Mouse (Mus musculus): ENCODE measurements at regions not wholly inside any gene's neighbourhood (a gene's known extent, or its start where the extent isn't known, plus 50 kb on each side); places are given as distances from the start of the nearest gene placed in this dataset.

DNA sequence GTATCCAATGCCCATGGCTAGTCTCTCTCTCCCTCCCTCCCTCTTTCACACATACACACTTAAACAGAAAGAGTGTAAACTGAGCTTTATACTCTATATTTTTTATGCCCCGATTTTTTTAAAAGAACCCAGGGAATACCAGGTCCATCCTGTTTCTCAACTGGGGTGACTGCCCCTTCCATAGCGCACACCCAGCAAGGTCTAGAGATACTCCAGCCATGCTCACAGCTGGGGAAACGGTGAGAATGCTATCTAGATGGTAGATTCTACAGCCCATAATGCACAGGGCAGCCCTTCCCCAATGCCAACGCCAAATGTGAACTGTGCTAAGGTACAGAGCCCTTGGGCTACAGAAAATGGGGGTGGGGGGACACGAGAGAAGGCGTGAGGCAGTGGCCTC, 51.2 kb upstream of the Tln2 start:
- no peak for DNase-seq (ENCODE audit: low read depth, low spot score)

GRCm38 (mm10) chr9:67611676-67612075, 52.2 kb upstream of the Tln2 start:
- no peak for DNase-seq (ENCODE audit: low read depth, low spot score)

DNA sequence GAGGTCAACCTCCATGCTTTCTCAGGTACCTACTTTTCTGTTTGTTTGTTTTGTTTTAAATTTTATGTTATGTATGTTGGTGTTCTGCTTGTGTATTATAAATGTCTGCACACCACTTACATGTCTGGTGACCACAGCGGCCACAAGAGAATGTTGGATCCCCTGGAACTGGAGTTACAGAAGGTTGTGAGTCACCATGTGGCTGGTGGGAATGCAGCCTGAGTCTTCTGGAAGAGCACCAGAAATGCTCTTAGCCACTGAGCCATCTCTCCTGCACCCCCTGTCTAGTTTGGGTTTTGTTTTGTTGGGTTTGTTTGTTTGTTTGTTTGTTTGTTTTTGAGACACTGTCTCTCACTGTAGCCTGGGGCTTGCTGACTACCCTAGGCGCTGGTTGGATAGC, 52.6 kb upstream of the Tln2 start:
- no peak for DNase-seq (ENCODE audit: low read depth, low spot score)

GRCm38 (mm10) chr9:67614068-67614727, 54.7 kb upstream of the Tln2 start:
- no peak for DNase-seq (ENCODE audit: low read depth, low spot score)

- DNase-seq (ENCODE audit: low read depth, low spot score) = no peak
Observed at GRCm38 (mm10) chr9:67616207-67616606, 56.7 kb upstream of the Tln2 start.

DNA sequence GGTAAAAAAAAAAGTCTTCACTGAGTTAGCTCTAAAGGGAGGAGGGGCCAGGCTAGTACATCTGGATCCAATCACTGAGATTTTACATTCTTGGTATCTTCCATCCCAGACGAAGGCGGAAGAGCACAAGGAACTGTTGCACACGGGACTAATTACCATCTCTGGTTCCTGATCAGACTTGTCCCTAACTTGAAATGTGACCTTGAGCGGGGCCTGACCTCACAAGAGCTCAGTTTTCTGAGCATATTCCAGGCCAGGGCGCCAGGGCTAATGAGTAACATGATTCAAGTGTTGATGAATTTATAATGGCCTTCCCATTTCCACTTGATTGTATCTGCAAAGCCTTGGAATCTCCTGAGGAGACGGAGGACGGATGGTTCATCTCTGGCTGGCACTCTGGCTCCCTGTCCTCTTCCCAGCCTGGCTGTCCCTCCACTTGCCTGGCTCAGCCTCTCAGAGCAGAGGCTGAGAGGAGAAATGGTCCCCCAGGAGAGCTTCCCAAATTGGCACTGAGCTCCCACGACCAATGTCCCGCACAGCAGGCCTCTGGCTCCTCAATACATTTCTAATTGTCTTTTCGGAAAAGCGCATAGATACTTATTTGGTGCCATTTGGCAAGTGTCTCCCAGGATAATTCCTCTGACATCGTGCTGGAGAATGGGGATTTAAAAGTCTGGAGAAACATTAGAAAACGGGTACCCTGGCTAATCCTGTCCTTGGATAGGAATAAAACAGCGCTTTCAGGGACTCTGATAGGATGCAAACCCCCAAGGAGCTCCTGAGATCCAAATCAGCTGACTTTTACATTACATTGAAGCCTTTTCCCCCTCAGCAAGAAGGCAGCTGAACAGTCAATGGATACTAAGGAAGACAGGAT, 58.1 kb upstream of the Tln2 start:
- peak; percentile 36 for DNase-seq (ENCODE audit: low read depth, low spot score)

GRCm38 (mm10) chr9:67620945-67621344, 61.4 kb upstream of the Tln2 start:
- DNase-seq (ENCODE audit: low read depth, low spot score) = no peak

DNA sequence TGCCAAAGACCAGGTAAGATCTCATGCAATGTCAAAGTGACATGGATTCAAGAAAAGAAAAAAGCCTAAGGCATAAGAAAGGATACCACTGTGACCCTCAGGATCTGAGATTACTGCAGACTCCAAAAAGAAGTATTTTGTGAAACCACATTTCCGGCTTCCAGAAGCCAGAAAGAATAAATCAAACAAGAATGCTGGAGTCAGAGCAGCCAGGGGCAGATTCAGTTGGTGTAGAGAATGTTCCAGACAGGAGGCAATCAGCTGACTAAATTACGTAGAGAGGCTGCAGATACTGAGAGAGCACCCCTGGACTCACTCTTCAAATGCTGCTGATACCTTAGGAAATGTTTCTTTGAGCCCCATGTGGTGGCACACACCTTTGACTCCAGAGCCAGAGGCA, 67.7 kb upstream of the Tln2 start:
- DNase-seq (ENCODE audit: low read depth, low spot score) = no peak

DNA sequence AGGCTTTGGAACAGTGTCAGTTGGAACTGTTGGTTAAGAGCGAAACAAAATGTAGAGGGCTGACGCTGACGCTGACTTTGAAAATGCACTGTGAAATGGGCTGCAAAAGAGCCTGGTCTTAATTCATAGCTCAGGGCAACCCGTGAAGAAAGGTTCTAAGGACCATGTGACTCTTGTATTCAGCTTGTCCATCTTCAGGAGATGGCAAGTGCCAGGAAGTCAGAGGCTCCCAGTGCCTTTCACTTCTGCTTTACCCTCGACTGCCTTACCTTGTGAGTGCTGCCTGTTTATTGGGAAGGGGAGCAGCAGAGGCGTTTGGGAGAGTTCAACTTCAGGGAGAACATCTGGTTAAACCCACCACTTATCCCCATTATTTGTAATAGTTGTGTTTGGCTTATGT, 70.1 kb upstream of the Tln2 start:
- DNase-seq (ENCODE audit: low read depth, low spot score) = no peak

DNA sequence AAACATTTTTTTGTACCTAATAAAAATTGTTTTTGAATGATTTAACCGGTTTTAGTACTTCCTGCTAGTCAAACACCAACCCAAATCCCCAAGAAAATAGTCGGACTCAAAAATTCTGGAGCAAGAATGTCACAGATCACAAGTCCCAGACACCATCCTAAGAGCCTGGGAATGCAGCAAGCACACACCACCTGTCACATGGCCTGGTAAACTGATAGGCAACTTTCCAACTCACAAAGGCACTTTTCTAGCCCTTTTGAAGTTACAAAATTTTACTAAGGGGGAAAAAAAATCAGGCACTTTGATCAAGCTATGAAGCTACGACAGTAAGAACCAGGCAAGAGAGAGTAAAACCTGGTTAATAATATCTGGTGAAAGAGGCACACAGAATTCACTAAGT, 70.7 kb upstream of the Tln2 start:
- no peak for DNase-seq (ENCODE audit: low read depth, low spot score)

GRCm38 (mm10) chr9:67631741-67632243, 72.3 kb upstream of the Tln2 start:
- DNase-seq (ENCODE audit: low read depth, low spot score) = peak; percentile 6

- DNase-seq (ENCODE audit: low read depth, low spot score) = peak; percentile 60
Observed at GRCm38 (mm10) chr9:67632521-67633025, 73.1 kb upstream of the Tln2 start.

DNA sequence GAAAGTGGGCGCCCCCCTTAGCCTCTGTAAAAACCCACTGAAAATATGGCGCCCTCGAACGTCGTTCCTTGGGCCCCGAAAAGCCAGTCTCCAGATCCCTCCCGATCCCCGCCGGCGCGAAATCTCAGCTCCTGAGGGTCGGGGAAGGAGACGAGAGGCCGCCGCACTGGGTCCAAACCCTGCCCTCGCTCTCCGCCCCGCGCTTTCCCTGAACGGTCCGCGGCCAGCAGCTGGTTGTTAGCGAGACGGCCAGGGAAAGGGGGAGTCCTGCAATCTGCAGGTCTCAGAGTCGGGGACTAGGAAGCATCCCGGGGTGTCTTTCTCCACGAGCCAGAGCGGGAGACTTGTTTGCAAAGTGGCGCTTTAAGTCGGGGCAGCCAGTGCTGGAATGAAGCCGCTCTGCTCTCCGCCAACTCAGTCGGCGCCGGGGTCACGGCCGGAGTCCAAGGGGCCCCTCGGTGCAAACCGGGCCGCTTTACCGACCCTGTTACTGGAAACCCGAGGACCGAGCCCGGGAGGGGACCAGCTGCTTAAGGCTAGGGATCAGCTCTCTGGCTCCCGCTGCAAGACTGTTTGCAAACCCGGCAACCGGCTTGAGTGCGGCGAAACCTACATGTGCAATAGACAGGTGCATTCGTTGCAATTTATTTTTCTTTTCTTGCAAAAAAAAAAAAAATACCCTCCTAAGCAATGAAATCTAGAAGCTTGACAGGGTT, 73.7 kb upstream of the Tln2 start:
- DNase-seq (ENCODE audit: low read depth, low spot score) = peak; percentile 40

- peak; percentile 91 for DNase-seq (ENCODE audit: low read depth, low spot score)
Observed at GRCm38 (mm10) chr9:67633761-67634441, 74.4 kb upstream of the Tln2 start.

- DNase-seq (ENCODE audit: low read depth, low spot score) = peak; percentile 53
Observed at GRCm38 (mm10) chr9:67646820-67647219, 87.3 kb upstream of the Tln2 start.

DNA sequence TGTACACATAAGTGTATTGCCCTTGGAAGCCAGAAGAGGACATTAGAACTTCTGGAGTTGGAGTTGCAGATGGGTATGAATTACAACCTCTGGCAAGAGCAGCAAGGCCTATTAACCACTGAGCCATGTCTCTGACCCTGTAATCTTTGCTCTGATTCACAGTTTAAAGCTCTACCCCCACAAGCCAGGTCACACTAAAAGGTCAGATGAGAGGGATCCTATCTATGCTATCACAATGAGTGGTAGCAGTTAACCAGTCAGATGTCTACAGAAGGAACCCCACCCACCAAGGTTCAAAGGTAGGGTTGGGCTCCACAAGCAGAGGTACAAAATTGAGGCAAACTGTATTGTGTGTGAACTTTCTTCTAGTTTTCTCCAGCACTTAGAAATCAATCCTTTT, 94.5 kb upstream of the C2cd4b start:
- DNase-seq (ENCODE audit: low read depth, low spot score) = no peak

GRCm38 (mm10) chr9:67670261-67671020, 88.8 kb upstream of the C2cd4b start:
- DNase-seq (ENCODE audit: low read depth, low spot score) = peak; percentile 34

DNA sequence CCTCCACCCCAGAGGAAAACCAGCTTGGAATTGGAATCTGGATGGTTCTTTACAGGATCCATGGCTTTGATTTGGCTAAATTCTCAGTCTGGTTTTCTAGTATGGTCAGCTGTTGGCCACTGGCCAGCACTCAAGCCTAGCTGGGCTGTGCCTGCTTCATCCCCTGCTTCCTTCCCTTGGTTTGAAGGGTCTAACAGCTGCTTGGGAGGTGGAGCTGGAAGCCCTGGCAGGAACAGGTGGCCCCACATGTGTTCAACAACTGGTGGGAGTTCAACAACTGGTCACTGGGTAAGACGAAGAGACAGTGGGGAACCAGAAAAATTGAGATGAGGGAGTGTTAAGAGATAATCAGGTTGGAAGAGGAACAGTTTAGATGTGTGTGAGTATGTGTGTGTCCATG, 82.3 kb upstream of the C2cd4b start:
- no peak for DNase-seq (ENCODE audit: low read depth, low spot score)

- DNase-seq (ENCODE audit: low read depth, low spot score) = peak; percentile 91
Observed at GRCm38 (mm10) chr9:67683367-67683766, 75.9 kb upstream of the C2cd4b start.

GRCm38 (mm10) chr9:67692396-67692795, 66.8 kb upstream of the C2cd4b start:
- DNase-seq (ENCODE audit: low read depth, low spot score) = peak; percentile 60

DNA sequence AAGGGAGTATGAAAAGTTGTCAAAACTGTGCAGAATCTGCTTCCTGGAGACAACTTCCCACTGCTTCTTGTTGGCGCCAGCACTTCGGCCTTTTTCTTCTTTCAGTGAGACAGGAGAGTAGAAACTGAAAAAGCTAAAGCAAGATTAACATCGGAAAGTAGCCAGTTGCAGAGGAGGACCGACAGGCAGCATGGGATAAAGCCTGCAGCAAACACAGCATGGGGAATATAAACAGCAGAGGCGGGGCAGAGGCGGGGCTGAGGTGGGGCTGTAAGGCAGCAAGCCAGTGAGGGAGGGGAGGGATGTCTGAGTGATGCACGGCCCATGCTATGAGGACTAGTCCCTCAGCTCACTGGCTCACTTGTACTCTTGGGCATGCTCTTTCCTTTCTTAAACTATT, 65.5 kb upstream of the C2cd4b start:
- DNase-seq (ENCODE audit: low read depth, low spot score) = peak; percentile 71

Data from brain, adult 2 months (tissue).